Mouse (Mus musculus): Measurements from ENCODE around the gene Atp1a3.
"Not testable (repeated sequence)": the region's sequence is repeated elsewhere in the genome, so short reads cannot be mapped to it uniquely, and the experiment has no call there.

Atp1a3 gene

DNA sequence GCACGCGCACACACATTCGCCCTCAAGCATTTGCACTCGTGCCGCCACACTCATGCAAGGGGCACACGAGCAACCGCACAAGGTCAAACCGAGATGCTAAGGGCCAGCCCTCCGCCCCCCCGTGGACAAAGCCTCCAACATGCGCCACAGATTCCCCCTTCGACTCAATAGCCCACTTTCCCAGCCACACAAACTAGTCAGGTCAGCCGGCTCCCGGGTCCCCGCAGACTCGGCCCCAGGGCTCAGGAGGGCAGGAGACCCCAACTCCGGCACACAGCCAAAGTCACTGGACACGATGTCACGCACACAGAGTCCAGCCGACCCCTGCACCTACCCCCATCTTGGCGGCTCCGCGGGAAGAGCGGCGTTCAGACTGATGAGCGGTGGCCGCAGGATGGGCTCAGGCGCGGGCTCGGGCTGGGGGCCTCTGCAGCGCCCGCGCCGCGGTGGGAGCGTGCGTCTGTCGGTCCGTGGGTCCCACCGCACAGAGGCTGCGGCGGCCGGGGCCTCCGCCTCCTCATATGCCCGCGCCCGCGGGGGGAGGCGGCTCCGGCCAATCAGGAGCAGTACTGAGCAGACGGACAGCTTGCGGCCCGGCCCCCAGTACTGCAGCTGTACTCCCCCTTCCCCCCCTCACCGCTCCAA lies at the start of gene Atp1a3:
Atp1a3 (minus strand) TSS at position 538 of the 645 bp plus-strand sequence.
- peak; percentile 56 for DNase-seq (ENCODE audit: low read depth, low spot score)

DNA sequence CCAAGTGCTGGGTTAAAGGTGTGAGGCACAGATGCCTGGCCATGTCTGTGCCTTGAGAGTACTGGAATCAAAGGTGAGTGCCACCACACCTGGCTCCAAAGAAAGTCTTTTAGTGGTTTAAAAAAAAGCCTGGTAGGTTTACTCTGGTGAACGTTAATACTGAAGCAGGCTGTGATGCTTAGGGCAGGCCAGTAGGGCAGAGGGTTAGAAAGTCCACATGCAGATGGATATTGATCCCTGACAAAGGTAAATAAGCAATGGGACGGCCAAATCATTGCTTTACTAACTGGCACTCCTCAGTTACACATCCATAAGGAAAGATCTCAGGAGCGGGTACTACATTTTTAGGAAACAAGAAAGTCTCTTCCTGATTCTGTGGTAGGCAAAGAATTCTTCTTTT lies 46.8 kb upstream of the Atp1a3 start:
- DNase-seq (ENCODE audit: low read depth, low spot score), result no peak

DNA sequence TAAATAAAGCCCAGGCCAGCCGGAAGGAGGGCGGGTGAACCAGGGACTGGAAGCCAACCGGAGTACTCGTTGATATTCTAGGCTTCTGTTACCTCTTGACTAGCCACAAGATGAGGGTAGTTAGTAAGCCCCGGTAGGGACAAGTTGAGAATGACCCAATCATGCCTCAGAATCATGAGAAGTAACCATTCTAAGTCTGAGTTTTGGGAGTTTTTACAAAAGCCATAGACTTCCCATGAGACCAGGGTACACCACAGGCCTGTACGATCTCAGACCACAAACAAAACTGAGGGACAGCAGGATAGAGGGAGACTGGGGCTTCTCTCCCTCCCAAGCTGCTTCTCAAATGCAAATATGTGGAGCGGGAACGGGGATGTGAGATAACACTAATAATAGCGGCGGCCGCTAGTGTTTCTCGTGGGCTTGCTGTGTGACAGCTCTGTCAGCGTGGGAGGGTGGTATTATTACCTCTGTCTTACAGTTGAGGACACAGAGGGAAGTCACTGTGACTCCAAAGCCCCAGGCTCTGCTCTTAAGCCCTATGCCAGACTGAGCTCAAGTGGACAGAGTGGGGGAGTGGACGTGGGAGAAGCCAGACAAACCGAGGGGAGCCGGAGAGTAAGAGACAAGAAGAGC lies 43.7 kb upstream of the Atp1a3 start:
- no peak for DNase-seq (ENCODE audit: low read depth, low spot score)

DNA sequence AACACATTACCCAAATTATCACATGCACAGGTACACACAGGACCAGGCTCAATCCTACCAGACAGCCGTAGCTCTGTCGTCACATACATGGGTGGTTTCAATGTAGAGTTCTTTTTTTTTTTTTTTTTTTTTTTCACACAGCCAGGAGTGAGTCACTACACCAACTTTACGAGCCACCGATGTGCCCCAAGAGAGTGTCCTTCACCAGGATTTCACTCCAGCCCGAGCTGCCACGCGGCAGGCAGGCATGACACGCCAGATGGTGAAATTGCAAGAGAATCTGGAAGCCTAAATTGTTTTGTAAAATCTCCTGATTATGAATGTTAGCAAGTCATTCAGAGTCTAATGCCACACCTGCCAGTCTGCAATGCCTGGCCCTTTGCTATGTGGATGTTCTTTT lies 41.6 kb upstream of the Atp1a3 start:
- DNase-seq (ENCODE audit: low read depth, low spot score), result peak; percentile 45

DNA sequence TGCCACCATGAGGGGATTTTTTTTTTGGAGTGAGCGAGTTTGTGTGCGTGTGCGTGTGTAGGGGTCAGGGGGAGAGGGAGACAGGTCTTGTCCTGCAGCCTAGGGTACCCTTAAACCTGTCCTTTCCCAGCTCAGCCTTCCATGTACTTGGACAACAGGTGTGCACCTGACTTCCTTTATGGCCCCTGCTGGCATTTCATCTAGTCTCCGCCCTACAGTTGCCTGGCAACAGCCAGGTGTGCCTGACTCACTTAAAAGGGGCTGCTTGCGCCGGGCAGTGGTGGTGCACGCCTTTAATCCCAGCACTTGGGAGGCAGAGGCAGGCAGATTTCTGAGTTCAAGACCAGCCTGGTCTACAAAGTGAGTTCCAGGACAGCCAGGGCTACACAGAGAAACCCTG lies 38.8 kb upstream of the Atp1a3 start:
- DNase-seq (ENCODE audit: low read depth, low spot score), result not testable (repeated sequence)

DNA sequence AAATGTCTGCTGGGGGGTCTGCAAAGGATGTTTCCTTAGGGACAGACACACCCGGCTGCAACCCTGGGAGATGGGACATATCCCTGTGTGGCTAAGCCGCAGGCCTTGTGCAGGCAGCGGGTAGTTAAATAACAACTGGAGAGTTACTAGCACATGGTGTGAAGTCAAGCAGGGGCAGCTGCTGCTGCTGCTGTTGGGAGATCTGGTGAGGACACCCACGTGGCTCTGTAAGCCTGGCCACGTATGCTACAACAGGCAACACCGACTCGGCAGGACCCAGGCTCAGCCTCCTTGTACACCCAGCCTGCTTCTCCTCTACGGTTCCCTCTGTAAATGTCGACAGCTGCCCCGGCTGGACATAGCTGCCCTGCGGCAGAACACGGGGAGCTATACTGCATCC lies 36.2 kb upstream of the Atp1a3 start:
- DNase-seq (ENCODE audit: low read depth, low spot score), result no peak

DNA sequence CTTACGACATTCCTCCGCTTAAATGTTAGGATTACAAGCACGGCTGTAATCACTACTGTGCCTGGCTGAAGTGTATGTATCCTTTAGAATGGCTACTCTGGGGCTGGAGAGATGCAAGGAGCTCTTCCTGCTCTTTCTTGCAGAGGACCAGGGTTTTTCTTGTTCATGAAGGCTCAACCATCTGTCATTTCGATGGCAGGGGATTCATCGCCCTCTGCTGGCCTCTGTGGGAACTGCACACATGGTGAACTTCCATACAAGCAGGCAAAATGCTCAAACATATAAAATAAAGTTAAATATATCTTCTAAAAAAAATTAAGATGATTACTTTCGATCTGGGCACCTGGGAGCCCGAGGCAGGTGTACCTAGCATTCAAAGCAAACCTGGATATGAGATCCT lies 30.2 kb upstream of the Atp1a3 start:
- DNase-seq (ENCODE audit: low read depth, low spot score), result peak; percentile 79

DNA sequence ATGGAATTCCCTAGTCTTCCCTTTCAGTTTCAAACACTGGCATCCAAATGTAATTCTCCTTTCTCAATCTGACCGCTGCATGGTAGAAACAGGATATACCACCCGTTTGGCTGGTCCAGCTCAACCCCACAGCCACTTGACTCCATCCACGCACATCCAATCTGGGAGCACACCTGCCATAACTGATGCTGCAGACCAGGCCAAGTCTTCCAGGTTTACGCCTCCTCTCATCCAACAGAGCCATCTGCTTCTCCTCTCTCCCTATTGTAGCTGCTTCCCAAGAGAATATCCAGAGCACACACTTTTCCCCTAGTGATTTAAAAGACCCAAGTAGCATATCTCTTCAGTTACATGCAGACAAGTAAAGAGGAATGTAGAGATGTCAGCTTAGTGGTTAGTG lies 29.0 kb upstream of the Atp1a3 start:
- DNase-seq (ENCODE audit: low read depth, low spot score), result no peak

DNA sequence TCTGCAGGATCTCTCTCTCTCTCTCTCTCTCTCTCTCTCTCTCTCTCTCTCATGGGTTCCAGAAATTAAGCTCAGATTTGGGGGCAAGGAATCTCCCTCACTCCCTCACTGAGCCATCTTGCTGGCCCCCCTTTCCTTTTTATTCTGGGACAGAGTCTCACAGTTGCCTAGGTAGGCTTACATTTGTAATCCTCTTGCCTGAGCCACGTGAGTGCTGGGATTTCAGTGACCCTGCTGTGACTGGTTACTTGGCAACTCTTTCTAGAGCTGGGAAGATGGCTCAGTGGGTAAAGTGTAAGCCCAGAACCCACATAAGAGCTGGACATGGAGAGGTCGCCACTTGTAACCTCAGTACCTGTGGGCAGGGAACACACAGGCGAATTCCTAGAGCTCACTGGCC lies 25.8 kb upstream of the Atp1a3 start:
- no peak for DNase-seq (ENCODE audit: low read depth, low spot score)

DNA sequence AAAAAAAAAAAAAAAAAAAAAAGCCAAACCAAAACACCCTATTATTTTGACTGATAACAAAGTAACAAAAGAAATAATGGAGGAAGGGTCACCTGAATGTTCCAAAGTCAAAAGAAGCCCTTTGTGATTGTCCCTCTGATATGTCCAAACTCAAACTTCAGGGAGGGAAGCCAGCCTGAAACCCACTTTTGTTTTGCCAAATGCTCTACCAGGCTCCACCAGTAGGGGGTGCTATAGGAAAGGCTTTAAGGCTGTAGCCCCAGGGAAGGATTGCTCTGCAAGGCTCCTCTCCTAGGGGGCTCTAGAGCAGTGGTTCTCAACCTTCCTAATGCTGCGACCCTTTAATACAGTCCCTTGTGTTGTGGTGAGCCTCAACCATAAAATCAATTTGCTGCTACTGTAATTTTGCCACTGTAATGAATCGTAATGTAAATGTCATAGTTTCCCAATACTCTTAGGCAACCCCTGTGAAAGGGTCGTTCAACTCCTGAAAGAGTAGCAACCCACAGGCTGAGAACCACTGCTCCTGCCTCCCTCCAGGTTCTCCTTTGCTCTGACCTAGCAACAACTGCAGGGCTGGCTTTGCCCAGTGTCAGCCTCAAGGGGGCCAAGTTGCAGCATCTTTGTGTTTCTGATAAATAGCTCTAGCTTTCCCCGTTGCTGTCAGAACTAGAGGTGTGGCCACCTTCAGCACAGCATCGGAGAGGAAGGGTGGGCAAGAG lies 24.4 kb upstream of the Atp1a3 start:
- DNase-seq (ENCODE audit: low read depth, low spot score), result peak; percentile 79

DNA sequence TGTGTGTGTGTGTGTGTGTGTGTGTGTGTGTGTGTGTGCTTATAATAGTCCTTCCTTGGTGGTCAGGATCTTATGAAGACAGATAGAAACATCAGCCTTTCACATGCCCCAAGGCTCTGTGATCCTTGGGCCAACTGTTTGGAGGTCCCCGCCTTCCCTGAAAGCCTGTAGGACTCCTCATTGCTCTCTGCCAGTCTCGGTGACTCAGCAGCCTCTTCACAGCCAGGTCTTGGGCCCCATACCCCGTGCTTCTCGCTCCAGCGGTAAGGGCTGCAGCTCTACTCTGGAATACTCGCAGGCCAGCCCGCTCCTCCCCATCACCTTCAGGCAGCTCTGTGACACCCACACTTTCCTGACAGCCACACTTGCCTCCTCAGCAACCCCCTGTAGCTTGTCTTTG lies 20.7 kb upstream of the Atp1a3 start:
- no peak for DNase-seq (ENCODE audit: low read depth, low spot score)

DNA sequence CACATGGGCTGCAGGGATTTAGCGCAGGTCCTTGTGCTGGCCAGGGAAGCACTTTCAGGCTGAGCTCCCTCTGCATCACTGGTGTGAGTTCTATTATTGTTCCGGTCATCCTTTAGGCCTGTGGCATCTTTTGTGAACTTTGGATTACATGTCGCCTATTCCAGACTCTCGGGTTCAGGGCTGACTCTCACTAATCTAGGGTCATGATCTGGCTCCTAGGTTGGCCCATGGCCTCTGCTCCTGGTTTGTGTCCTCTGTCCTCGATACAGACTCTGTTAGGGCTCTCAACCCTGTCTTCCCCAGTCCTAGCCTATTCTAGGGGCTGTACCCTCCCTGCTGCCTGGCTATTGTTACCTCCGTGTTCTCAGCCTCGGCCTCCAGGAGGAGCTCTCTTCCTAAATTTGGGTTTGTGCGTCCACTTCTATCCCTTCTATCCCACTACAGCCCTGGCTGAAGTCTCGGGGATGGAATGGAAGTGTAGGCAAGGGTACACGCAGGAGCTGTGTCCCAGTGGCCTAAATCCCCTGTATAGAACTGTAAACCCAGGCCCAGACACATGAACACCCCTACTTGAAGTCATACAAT lies 20.2 kb upstream of the Atp1a3 start:
- peak; percentile 73 for DNase-seq (ENCODE audit: low read depth, low spot score)

DNA sequence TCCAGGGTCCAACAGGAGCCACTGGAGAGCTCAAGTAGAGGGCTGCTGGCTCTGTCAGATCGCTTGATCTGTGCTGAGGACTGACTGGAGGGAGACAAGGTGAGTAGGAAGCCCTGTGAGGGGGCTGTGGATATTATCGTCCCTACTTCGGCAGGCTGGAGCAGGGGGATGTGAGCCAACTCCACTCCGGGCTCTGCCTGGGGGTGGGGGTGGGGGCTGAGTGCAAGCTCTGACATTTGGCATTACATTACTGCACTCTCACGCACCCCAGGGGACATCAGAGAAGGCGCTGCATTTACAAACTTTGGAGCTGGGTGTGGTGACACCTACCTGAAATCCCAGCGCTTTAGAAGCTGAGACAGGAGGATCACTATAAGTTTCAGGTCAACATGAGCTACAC lies 5.8 kb upstream of the Atp1a3 start:
- no peak for DNase-seq (ENCODE audit: low read depth, low spot score)

DNA sequence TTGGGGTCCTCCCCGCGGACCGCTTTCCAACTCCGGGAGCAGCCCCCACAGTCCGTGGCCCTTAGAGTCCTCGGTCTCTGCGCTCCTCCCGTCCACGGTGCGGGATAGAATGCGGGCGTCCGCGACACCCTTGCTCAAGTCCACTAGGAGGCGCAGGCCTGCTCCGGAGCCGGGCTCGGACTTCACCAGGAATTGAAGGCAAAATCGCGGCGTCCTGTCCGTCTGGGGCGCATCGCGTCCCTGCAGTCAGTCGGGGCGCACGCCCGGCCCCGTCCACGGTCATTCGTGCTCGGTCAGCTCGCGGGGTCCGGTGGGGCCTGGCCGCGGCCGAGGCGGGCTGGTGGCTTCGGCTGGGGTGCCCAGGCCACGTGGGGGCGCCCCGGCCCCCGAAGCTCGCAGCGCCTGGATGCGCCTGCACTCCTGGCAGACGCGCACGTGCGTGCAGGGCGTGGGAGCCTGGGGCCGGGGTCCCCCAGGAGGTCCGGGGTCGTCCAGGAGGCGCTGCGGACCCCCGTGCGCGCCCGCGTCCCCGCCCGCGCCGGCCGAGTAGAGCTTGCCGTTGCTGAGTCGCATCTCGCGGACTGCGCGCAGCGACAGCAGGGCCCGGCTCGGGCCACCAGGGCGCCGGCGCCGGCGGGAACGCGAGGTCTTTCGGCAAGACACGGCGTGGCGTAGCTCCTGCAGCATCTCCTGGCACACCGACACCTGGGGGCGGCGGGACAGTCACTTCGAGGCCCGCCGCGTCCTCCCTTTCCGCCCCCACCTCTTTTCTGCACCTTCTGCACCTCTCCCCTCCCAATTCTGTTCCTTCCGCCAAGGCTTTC lies 4.5 kb upstream of the Atp1a3 start:
- peak; percentile 82 for DNase-seq (ENCODE audit: low read depth, low spot score)

DNA sequence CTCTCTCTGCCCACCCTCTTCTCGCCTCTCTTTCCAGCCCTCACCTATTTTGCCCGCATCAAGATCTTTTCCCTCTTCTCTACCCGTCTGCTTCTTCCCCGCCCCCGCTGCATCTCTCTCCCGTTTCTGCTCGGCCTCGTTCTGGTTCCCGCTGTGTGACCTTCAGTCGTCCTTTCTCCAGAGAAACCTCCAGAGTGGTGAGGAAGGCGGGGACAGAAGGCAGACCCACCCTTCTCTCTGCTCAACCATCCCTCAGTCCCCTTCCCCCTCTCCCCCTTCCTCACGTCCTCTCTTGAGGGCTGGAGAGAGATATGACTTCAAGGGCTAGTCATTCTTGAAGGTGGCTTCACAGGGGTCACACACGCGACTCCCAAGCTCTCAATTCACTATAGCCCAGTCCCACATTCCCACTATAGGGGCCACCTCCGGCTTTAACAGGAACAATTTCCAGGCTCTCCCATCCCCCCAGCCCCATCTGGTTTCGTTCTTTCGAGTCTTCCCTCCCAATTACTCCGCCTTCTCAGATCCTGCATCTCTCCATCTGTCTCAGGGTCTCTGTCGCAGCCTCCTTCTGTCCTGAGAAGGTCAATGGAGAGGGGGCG lies 3.4 kb upstream of the Atp1a3 start:
- peak; percentile 90 for DNase-seq (ENCODE audit: low read depth, low spot score)

DNA sequence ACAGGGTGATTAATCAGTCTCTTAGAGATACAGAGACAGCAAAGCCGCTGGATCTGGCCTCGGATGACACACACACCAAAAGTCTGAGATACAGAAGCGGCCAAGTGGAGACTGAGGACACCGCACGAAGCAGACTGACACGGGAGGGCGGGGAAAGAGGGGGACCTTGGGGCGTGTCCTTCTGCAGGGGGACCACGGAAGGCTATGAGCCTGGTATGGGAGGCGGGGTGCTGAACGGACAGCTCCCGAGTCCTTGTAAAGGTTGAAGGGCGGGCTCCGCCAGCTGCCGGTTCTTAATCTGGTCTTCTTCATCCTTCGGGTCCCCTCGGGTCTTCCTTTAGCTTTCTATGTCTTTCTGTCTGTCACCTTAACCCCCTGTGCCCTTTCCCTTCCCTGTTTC lies 2.9 kb upstream of the Atp1a3 start:
- DNase-seq (ENCODE audit: low read depth, low spot score), result peak; percentile 87

DNA sequence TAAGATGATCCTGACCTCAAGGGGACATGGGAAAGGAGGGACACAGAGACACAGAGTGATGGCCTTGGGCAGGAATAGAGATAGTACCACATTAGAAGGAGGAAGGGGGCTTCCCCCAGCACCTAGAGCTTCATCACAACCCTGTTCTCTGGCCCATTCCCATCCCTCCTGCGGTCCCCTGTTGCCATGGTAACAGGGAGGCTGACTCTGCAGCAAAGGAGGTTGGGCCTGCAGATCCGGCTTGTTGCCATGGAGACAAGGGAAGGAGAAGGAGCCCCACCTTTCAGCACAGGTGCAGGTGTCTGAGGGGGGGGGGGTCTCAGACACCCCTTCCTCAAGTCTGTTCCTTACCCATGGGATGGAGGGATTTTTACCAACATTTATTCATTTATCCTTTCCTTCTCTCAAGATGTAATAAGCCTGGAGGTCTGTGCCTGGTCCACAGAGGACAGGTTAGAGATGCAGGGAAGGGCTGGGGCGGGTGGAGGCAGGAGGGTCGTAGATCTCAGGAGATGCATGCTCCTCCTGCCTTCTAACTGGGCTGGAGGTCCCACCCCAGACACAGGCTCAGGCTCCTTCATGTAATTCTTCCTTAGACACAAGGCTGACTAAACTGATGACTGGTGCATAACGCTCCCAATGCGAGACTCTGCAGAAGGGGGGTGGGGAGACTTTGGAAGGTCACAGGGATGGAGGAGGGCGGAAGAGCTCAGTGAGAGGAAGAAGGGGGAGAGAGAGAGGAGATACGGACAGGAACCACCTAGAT lies 2.0 kb upstream of the Atp1a3 start:
- DNase-seq (ENCODE audit: low read depth, low spot score), result peak; percentile 70

DNA sequence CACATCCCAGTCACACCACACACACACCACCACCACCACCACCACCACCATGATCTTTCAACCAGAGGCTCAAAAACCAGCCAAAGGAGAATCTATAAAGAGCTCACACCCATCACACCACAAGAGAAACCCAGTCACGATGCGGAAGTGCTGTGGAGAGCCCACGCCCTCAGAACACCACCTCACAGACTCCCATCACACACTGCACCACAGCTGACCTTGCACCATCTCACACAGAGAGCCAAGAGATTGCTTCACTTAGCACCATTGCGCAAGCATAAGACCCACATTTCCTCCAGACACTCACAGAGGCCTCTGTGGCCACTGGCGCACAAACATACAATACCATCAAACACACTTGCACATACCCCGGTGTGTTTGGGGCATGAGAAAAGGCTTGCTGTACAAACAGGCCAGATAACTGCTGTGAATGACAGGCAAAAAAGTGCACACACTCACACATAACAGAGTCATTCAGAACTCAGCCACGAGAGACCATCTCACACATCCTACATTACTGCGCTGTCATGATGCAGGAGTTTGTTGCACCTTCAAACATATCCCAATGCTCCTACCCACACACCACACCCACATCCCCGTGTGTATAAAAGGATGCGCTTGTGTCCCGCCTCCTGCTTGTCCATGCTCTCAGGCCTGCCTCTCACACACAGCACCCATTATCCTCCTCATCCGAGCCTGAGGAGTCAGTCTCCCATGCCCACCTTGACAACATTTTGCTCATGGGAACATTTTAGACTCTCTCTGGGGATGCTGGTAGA lies 1.0 kb upstream of the Atp1a3 start:
- DNase-seq (ENCODE audit: low read depth, low spot score), result no peak

DNA sequence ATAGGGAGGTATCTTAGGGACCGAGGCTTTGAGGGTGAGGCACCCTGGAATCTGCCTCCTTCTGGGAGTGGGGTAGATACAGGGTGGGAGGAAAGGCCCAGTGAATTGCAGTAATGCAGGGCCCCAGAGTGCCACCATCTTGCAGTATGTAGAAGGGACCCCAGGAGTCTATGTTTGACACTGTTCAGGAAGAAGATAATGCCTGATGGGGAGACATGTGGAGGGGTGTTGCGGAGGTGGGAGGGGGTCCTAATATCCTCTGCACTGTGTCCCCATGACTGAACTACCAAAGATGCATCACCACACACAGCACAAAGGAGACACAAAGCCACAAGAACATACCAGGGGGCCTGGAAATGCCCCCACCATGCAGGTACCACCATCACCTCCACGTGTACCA lies 413 bp upstream of the Atp1a3 start:
- DNase-seq (ENCODE audit: low read depth, low spot score), result no peak

DNA sequence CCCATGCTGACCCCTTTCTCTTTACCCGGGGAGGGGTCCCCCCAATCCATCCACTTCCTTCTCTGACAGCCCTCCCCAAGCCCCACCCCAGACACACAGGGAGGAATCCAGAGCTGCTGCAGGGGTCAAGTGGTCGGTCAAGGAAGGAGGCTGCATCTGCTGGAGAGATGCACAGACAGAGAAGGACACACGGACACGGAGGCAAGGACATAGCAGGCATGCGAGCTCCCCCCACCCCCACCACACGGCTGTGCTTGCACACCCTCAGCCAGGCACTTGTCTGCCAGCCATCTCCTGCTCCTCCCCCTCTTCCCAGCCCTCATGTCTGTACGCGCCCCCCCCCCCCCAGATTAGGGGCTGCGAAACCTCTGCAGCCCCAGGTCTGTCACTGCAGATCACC lies 952 bp downstream of the Atp1a3 start:
- no peak for DNase-seq (ENCODE audit: low read depth, low spot score)
